In the genomic region with DNA sequence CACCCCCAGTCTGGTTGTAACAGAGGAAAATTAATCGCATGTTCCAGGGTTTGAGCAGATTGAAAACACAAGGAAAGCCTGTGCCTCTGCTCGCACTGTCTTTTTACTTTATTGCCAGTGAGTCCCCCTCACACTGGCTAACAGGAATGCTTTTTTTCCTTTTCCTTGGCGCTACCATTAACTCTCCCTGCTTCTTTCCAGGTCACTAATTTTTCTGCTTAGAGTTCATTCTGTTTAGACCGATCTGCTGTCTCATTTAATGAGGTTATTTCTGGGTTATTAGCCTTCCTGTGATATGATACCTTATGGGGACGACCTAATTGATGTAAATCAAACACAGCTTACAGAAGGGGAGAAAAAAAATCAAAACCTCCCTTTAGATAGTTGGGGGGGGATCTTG, we compare ENCODE assay signal across 13 mouse cellular contexts.
"Had no signal": no experiment of that assay in that cellular context is flagged by ENCODE, and none has a peak within 500 bp of the region (broad histone marks: within the 10 kb centered on the region; RNA-seq: fewer than 3 reads in every experiment).

No protein-coding gene starts in this region.

- H3K9ac ChIP-seq: liver, embryonic 15.5 days had no signal

- DNase-seq: kidney, adult 9 months; lung, adult 2 months; lung, postnatal 36 days; midbrain, embryonic 14.5 days; thymus, postnatal 4 days had no signal

- H3K4me1 ChIP-seq: liver, embryonic 15.5 days; midbrain, embryonic 10.5 days had no signal

- H3K27me3 ChIP-seq: liver, embryonic 15.5 days had no signal

- H3K4me3 ChIP-seq: left cerebral cortex, adult 2 months; limb, embryonic 10.5 days; liver, embryonic 15.5 days; midbrain, embryonic 10.5 days; myocyte had no signal

- H3K4me2 ChIP-seq: liver, embryonic 11.5 days; liver, embryonic 15.5 days had no signal

- H3K36me3 ChIP-seq: limb, embryonic 10.5 days; liver, embryonic 15.5 days; midbrain, embryonic 10.5 days had no signal

- ATAC-seq: lung, postnatal 0 days had no signal

- H3K27ac ChIP-seq: left cerebral cortex, adult 2 months; limb, embryonic 10.5 days; liver, embryonic 15.5 days; midbrain, embryonic 10.5 days; stomach, postnatal 0 days had no signal

- H3K9me3 ChIP-seq: limb, embryonic 10.5 days; liver, embryonic 15.5 days; midbrain, embryonic 10.5 days had no signal
